Comparison of ENCODE assay signal across 9 mouse cellular contexts in the genomic region with DNA sequence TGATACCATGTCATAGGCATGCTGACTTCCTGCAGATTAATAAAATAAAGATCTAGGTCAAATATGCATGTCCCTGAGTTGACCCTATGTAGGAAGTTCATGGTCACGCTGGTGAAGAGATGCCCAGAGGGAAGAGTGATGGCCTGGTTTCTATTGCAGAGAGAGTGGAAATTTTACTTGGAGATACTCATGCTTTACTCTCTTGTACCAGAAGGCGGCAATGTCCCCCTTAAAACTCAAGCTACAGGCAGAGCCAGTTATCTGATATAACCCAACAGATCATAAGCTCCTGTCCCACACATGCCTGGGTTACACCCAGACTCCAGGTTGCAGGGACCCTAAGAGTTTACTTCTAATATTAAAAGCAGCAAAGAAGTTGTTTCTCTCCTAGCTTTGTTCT.
DNase-seq lines count a peak whose midpoint lies in the region; ATAC-seq and TF ChIP-seq lines count a peak whose summit lies in the region.
"Had no signal": no experiment of that assay in that cellular context is flagged by ENCODE, and none has a peak within 500 bp of the region (broad histone marks: within the 10 kb centered on the region; RNA-seq: fewer than 3 reads in every experiment).

No protein-coding gene starts in this region.

- no peak overlapping the region for H3K4me3 ChIP-seq in forebrain, postnatal 0 days (ENCODE audit: low read depth, low read length)
- H3K4me3 ChIP-seq in stomach, postnatal 0 days (ENCODE audit: low read depth, low read length) = no peak overlapping the region
- H3K4me3 ChIP-seq: myocyte had no signal

- TF ChIP-seq EP300 in stomach, postnatal 0 days (optimal IDR thresholded peaks at IDR 0.05) = no peak

- H3K9me3 ChIP-seq in forebrain, postnatal 0 days (ENCODE audit: low read length) = no peaks in the 10 kb centered on the region
- no peaks in the 10 kb centered on the region for H3K9me3 ChIP-seq in stomach, postnatal 0 days (ENCODE audit: control insufficient read depth, low read length)

- no peak overlapping the region for H3K27ac ChIP-seq in forebrain, postnatal 0 days (ENCODE audit: low read depth, low read length)
- H3K27ac ChIP-seq in stomach, postnatal 0 days (replicated peaks) = no peak overlapping the region

- peak; percentile 9 to 77 for DNase-seq in adrenal gland, adult (ENCODE audit: inconsistent age in 2 of 2, low spot score in 1 of 2)
- DNase-seq in adrenal gland, adult 8-10 months = no peak
- DNase-seq in lung, postnatal 10 days = peak; percentile 13
- DNase-seq in lung, postnatal 36 days = no peak
- DNase-seq in forebrain, postnatal 0 days = peak; percentile 44
- peak; percentile 21 to 38 for DNase-seq in layer of hippocampus, adult 8-10 months (ENCODE audit: low spot score in 2 of 2)
- peak; percentile 20 for DNase-seq in stomach, postnatal 0 days (ENCODE audit: low spot score)
- DNase-seq in lung, postnatal 4 days = no peak

- no peaks in the 10 kb centered on the region for H3K4me1 ChIP-seq in forebrain, postnatal 0 days (ENCODE audit: insufficient read depth)
- no peaks in the 10 kb centered on the region for H3K4me1 ChIP-seq in stomach, postnatal 0 days (replicated peaks; ENCODE audit: control insufficient read depth, insufficient read depth)

- H3K36me3 ChIP-seq in forebrain, postnatal 0 days (ENCODE audit: insufficient read depth) = no peaks in the 10 kb centered on the region
- no peaks in the 10 kb centered on the region for H3K36me3 ChIP-seq in stomach, postnatal 0 days (ENCODE audit: control insufficient read depth, insufficient read depth, low read length)

- ATAC-seq in forebrain, postnatal 0 days = peak; percentile 78; the same call in 1 of the 2 replicates
- ATAC-seq in stomach, postnatal 0 days (ENCODE audit: low FRiP score, low TSS enrichment) = peak; percentile 8; the same call in 1 of the 2 replicates

- H3K4me2 ChIP-seq in forebrain, postnatal 0 days (ENCODE audit: low read depth) = no peak overlapping the region
- H3K4me2 ChIP-seq in stomach, postnatal 0 days (replicated peaks; ENCODE audit: low read depth) = no peak overlapping the region

- peak; percentile 66 for TF ChIP-seq CTCF in forebrain, postnatal 0 days (IDR thresholded peaks at IDR 0.05; ENCODE audit: low read depth)
- TF ChIP-seq CTCF in stomach, postnatal 0 days (IDR thresholded peaks at IDR 0.05; ENCODE audit: low read depth) = peak; percentile 68

- H3K27me3 ChIP-seq in forebrain, postnatal 0 days (ENCODE audit: insufficient read depth, low read length) = no peaks in the 10 kb centered on the region
- H3K27me3 ChIP-seq in stomach, postnatal 0 days (ENCODE audit: control insufficient read depth, insufficient read depth, low read length) = no peaks in the 10 kb centered on the region

- no peak overlapping the region for H3K9ac ChIP-seq in forebrain, postnatal 0 days
- H3K9ac ChIP-seq in stomach, postnatal 0 days (ENCODE audit: low read length) = no peak overlapping the region

- WGBS in forebrain, postnatal 0 days = 64% methylated on average over 2 of the region's 2 CpGs
- 42% methylated on average over 2 of the region's 2 CpGs for WGBS in stomach, postnatal 0 days

Comparison
In these comparisons a context has a peak if more than half of its experiments do, and no peak if none do; other contexts are left out.
1. DNase-seq: peak in adrenal gland, adult (2 of 2), lung, postnatal 10 days (single experiment), forebrain, postnatal 0 days (single experiment), layer of hippocampus, adult 8-10 months (2 of 2) and stomach, postnatal 0 days (single experiment); none in adrenal gland, adult 8-10 months (single experiment), lung, postnatal 36 days (single experiment) and lung, postnatal 4 days (0 of 2).